Mouse (Mus musculus) A20 (cell line): ENCODE measurements at regions not wholly inside any gene's neighbourhood (a gene's known extent, or its start where the extent isn't known, plus 50 kb on each side); places are given as distances from the start of the nearest gene placed in this dataset.
"Not testable (repeated sequence)": the region's sequence is repeated elsewhere in the genome, so short reads cannot be mapped to it uniquely, and the experiment has no call there.

Experiments used
- DNase-seq: peaks from one replicate; pipeline ENCODE4 v3.0.0-alpha.2; 2011; ENCODE audit warnings: low read depth, low spot score

- no peak for DNase-seq
Observed at GRCm38 (mm10) chr5:60966939-60967338, 841.7 kb upstream of the G6pd2 start.

- no peak for DNase-seq
Observed at GRCm38 (mm10) chr5:60969470-60969869, 839.1 kb upstream of the G6pd2 start.

GRCm38 (mm10) chr5:60978693-60979092, 829.9 kb upstream of the G6pd2 start:
- DNase-seq: peak; percentile 22

- DNase-seq: no peak
Observed at GRCm38 (mm10) chr5:60988313-60988712, 820.3 kb upstream of the G6pd2 start.

- DNase-seq: not testable (repeated sequence)
Observed at GRCm38 (mm10) chr5:60989330-60989729, 819.3 kb upstream of the G6pd2 start.

- DNase-seq: no peak
Observed at GRCm38 (mm10) chr5:60994761-60995523, 813.7 kb upstream of the G6pd2 start.

GRCm38 (mm10) chr5:61035539-61036089, 773.0 kb upstream of the G6pd2 start:
- no peak for DNase-seq
